ENCODE assay signal across 8 mouse cellular contexts in the genomic region with DNA sequence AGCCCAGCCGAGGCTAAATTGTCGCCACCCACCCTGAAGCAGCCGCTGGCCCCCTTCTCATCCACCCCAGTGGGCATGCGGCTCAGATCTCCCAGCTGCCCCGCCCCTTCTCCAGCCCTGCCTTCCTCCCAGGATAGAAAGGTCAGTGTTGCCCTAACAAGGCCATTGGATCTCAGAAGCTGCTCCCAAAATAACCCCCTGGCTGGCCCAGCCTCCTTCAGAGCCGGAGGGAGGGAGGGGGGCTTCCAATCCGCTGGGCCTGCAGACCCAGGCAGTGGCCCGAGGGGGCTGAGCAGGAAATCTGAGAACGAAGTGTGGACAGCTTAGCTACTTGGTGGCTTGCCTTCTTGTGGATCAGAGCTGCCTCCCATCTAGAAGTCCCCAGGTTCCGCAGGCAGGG. TPM values are rescaled to one million over a fixed set of nuclear protein-coding genes. Genes with fewer than 3 reads are reported as not detected.
DNase-seq lines count a peak whose midpoint lies in the region; ATAC-seq and TF ChIP-seq lines count a peak whose summit lies in the region.

A gene (minus strand): TSS at position 89 of the 400 bp plus-strand sequence.

- peak within 1 kb of the TSS; percentile 24; the same call in 1 of the 2 replicates for H3K4me2 ChIP-seq in forebrain, embryonic 11.5 days (ENCODE audit: low read depth, low read length, severe bottlenecking)
- H3K4me2 ChIP-seq in forebrain, embryonic 15.5 days (replicated peaks): no peak within 1 kb of the TSS
- H3K4me2 ChIP-seq in embryonic facial prominence, embryonic 13.5 days: peak within 1 kb of the TSS; percentile 48
- H3K4me2 ChIP-seq in liver, postnatal 0 days (ENCODE audit: low read depth, low read length): 0 out of 2 replicates have a peak within 1 kb of the TSS, but pooled peaks have one; percentile 15

- H3K9me3 ChIP-seq in forebrain, embryonic 11.5 days (ENCODE audit: control insufficient read depth, low read length): no peaks in the 10 kb centered on the region
- H3K9me3 ChIP-seq in forebrain, embryonic 15.5 days: no peaks in the 10 kb centered on the region
- no peaks in the 10 kb centered on the region for H3K9me3 ChIP-seq in embryonic facial prominence, embryonic 13.5 days
- no peaks in the 10 kb centered on the region for H3K9me3 ChIP-seq in liver, postnatal 0 days (ENCODE audit: low read length)

- no peak for TF ChIP-seq CTCF in liver, postnatal 0 days (IDR thresholded peaks at IDR 0.05; ENCODE audit: low read depth)
- no peak for TF ChIP-seq CTCF in testis, adult 2 months (IDR thresholded peaks at IDR 0.05; ENCODE audit: control insufficient read depth, insufficient read depth, insufficient replicate concordance, low read depth, low read length)

- peak within 1 kb of the TSS; percentile 20; the same call in 1 of the 2 replicates for H3K9ac ChIP-seq in forebrain, embryonic 11.5 days (ENCODE audit: low read length)
- H3K9ac ChIP-seq in forebrain, embryonic 15.5 days (replicated peaks): no peak within 1 kb of the TSS
- peak within 1 kb of the TSS; percentile 58 for H3K9ac ChIP-seq in embryonic facial prominence, embryonic 13.5 days
- H3K9ac ChIP-seq in liver, postnatal 0 days (replicated peaks): no peak within 1 kb of the TSS

- TF ChIP-seq POLR2A in testis, adult 2 months (IDR thresholded peaks at IDR 0.05; ENCODE audit: control insufficient read depth, low read depth, low read length): no peak

- intact Hi-C loops in heart, postnatal 14 days (cut with DNase I): loop anchor here (5.0 kb wide), 1 partner anchor 36 kb away; no protein-coding TSS in a partner anchor

- no peak within 1 kb of the TSS for H3K27ac ChIP-seq in forebrain, embryonic 11.5 days (ENCODE audit: low read depth, low read length)
- no peak within 1 kb of the TSS for H3K27ac ChIP-seq in forebrain, embryonic 15.5 days (replicated peaks)
- no peak within 1 kb of the TSS for H3K27ac ChIP-seq in embryonic facial prominence, embryonic 13.5 days
- no peak within 1 kb of the TSS for H3K27ac ChIP-seq in liver, postnatal 0 days (ENCODE audit: low read depth)
- peak within 1 kb of the TSS; percentile 77 for H3K27ac ChIP-seq in testis, adult 2 months (ENCODE audit: control insufficient read depth, insufficient read depth, low read depth, low read length)

- H3K4me1 ChIP-seq in forebrain, embryonic 11.5 days (replicated peaks; ENCODE audit: control insufficient read depth, insufficient read depth, low read length): peaks cover 7% of the 10 kb centered on the region; the same call in 1 of the 2 replicates
- H3K4me1 ChIP-seq in forebrain, embryonic 15.5 days: no peaks in the 10 kb centered on the region
- peaks cover 12% of the 10 kb centered on the region; the same call in 1 of the 2 replicates for H3K4me1 ChIP-seq in embryonic facial prominence, embryonic 13.5 days
- H3K4me1 ChIP-seq in liver, postnatal 0 days (ENCODE audit: insufficient read depth): no peaks in the 10 kb centered on the region
- peaks cover 16% of the 10 kb centered on the region for H3K4me1 ChIP-seq in testis, adult 2 months (ENCODE audit: control insufficient read depth, insufficient read depth, low read length)

- no peak within 1 kb of the TSS for H3K4me3 ChIP-seq in forebrain, embryonic 11.5 days (ENCODE audit: low read depth, low read length)
- no peak within 1 kb of the TSS for H3K4me3 ChIP-seq in forebrain, embryonic 15.5 days
- peak within 1 kb of the TSS; percentile 14 for H3K4me3 ChIP-seq in embryonic facial prominence, embryonic 13.5 days
- H3K4me3 ChIP-seq in liver, postnatal 0 days (ENCODE audit: low read depth, low read length): no peak within 1 kb of the TSS
- H3K4me3 ChIP-seq in testis, adult 2 months (ENCODE audit: control insufficient read depth, low read depth, low read length): peak within 1 kb of the TSS; percentile 47

- H3K27me3 ChIP-seq in forebrain, embryonic 11.5 days (ENCODE audit: control insufficient read depth, insufficient read depth, low read length): no peaks in the 10 kb centered on the region
- no peaks in the 10 kb centered on the region for H3K27me3 ChIP-seq in forebrain, embryonic 15.5 days
- no peaks in the 10 kb centered on the region for H3K27me3 ChIP-seq in embryonic facial prominence, embryonic 13.5 days
- no peaks in the 10 kb centered on the region for H3K27me3 ChIP-seq in liver, postnatal 0 days (ENCODE audit: insufficient read depth, low read length)
- no peaks in the 10 kb centered on the region for H3K27me3 ChIP-seq in testis, adult 2 months (ENCODE audit: control insufficient read depth, insufficient read depth, low read length)

- no peaks in the 10 kb centered on the region for H3K36me3 ChIP-seq in forebrain, embryonic 11.5 days (ENCODE audit: control insufficient read depth, insufficient read depth, low read length)
- no peaks in the 10 kb centered on the region for H3K36me3 ChIP-seq in forebrain, embryonic 15.5 days
- no peaks in the 10 kb centered on the region for H3K36me3 ChIP-seq in embryonic facial prominence, embryonic 13.5 days
- H3K36me3 ChIP-seq in liver, postnatal 0 days (replicated peaks; ENCODE audit: insufficient read depth, low read length): no peaks in the 10 kb centered on the region
- H3K36me3 ChIP-seq in testis, adult 2 months (ENCODE audit: control insufficient read depth, insufficient read depth, low read length): no peaks in the 10 kb centered on the region

- 13% methylated on average over 10 of the region's 10 CpGs for WGBS in forebrain, embryonic 11.5 days
- 9% methylated on average over 10 of the region's 10 CpGs for WGBS in forebrain, embryonic 15.5 days
- WGBS in embryonic facial prominence, embryonic 13.5 days: 7% methylated on average over 10 of the region's 10 CpGs
- 18% methylated on average over 10 of the region's 10 CpGs for WGBS in liver, postnatal 0 days (ENCODE audit: insufficient replicate concordance)

- no peak for ATAC-seq in forebrain, embryonic 11.5 days (replicated peaks; ENCODE audit: low FRiP score)
- no peak for ATAC-seq in forebrain, embryonic 15.5 days (replicated peaks)
- ATAC-seq in embryonic facial prominence, embryonic 13.5 days (ENCODE audit: insufficient number of reproducible peaks, insufficient read depth, low FRiP score, low TSS enrichment, low read depth): no peak
- ATAC-seq in liver, postnatal 0 days: no peak

- no peak for TF ChIP-seq EP300 in liver, postnatal 0 days (IDR thresholded peaks at IDR 0.05; ENCODE audit: low read depth)

- DNase-seq in forebrain, embryonic 11.5 days (ENCODE audit: low spot score): peak; percentile 66
- peak; percentile 76 to 81 for DNase-seq in heart, postnatal 14 days
- no peak for DNase-seq in liver, postnatal 0 days
- DNase-seq in thymus, postnatal 14 days: no peak
- DNase-seq in T-cell, adult 2 months (ENCODE audit: low spot score): no peak

RNA-seq across cellular contexts. Expression of the gene that starts here (rescaled TPM):
- polyA plus RNA-seq in forebrain, embryonic 11.5 days (2014; fragmentation: Nextera tagmentation; extraction: Ambion mirVana): 0.08 and 0.25 TPM in 2 replicates
- polyA plus RNA-seq in forebrain, embryonic 15.5 days (2015; fragmentation: Nextera tagmentation; extraction: Ambion mirVana): 0.22 and 0.25 TPM in 2 replicates
- 0.45 and 0.72 TPM in 2 replicates for polyA plus RNA-seq in embryonic facial prominence, embryonic 13.5 days (2015; fragmentation: Nextera tagmentation; extraction: Ambion mirVana)
- total RNA-seq in heart, postnatal 14 days (2021): 100 to 1,000 TPM; 401 to 402 TPM
- 0.11 and 0.19 TPM in 2 replicates for polyA plus RNA-seq in liver, postnatal 0 days (2015; fragmentation: Nextera tagmentation; extraction: Ambion mirVana)
- polyA plus RNA-seq in testis, adult 2 months (2012; rRNA removed): 2.3 and 3.6 TPM in 2 replicates

Comparison
In these comparisons a context has a peak if more than half of its experiments do, and no peak if none do; other contexts are left out.
1. Peak in DNase-seq, H3K9ac ChIP-seq and H3K4me2 ChIP-seq in forebrain, embryonic 11.5 days; RNA of the gene not detected or under 1 TPM.
2. DNase-seq: peak in heart, postnatal 14 days (2 of 2); none in liver, postnatal 0 days (single experiment), thymus, postnatal 14 days (single experiment) and T-cell, adult 2 months (single experiment).
3. H3K4me3 ChIP-seq: peak in embryonic facial prominence, embryonic 13.5 days (single experiment) and testis, adult 2 months (single experiment); none in forebrain, embryonic 11.5 days (single experiment), forebrain, embryonic 15.5 days (single experiment) and liver, postnatal 0 days (single experiment).